8 mouse cellular contexts compared by ENCODE assay signal in the genomic region with DNA sequence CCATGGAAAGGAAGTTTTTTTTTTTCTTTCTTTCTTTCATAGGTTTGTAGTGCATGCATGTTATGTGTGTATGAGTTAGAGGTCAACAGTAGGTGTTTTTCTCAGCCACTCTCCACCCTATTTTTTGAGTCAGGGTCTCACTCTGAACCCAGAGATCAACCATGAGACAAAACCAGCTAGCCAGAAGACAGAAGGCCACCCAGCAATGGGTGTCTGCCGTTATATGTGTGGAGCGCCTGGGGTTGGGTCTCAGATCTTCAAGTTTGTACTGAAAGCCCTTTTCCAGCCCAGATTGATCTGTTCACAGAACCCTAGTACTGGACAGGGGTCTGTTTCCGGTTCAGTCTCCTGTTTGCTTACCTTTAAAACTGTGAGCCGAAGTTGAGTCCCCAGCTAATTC.
A peak's percentile ranks its signal among the peaks of the same experiment; 100 is the strongest.
DNase-seq lines count a peak whose midpoint lies in the region; ATAC-seq and TF ChIP-seq lines count a peak whose summit lies in the region.

No protein-coding gene starts in this region.

- no peak for TF ChIP-seq POLR2A in embryonic fibroblast, embryonic 13.5 days (IDR thresholded peaks at IDR 0.05; ENCODE audit: low read depth, low read length)

- WGBS in kidney, embryonic 16.5 days = 71% methylated on average over 4 of the region's 4 CpGs
- 63% methylated on average over 4 of the region's 4 CpGs for WGBS in intestine, embryonic 16.5 days
- 77% methylated on average over 4 of the region's 4 CpGs for WGBS in liver, embryonic 11.5 days

- H3K4me1 ChIP-seq in kidney, embryonic 16.5 days (ENCODE audit: insufficient read depth, low read length) = peaks cover 25% of the 10 kb centered on the region
- H3K4me1 ChIP-seq in embryonic fibroblast, embryonic 13.5 days (ENCODE audit: control insufficient read depth, insufficient read depth, low read length) = peaks cover 10% of the 10 kb centered on the region; the same call in 1 of the 2 replicates
- H3K4me1 ChIP-seq in intestine, embryonic 16.5 days (ENCODE audit: control insufficient read depth, insufficient read depth, low read length) = peaks cover 12% of the 10 kb centered on the region; the same call in 1 of the 2 replicates
- H3K4me1 ChIP-seq in liver, embryonic 11.5 days (replicated peaks; ENCODE audit: control insufficient read depth, insufficient read depth, low read length) = no peaks in the 10 kb centered on the region; the same call in 1 of the 2 replicates

- no peak for ATAC-seq in kidney, embryonic 16.5 days (ENCODE audit: low FRiP score, low TSS enrichment)
- ATAC-seq in intestine, embryonic 16.5 days = no peak
- ATAC-seq in liver, embryonic 11.5 days (replicated peaks; ENCODE audit: low FRiP score) = no peak

- DNase-seq in heart, adult 11 months = peak; percentile 80
- DNase-seq in heart, postnatal 25 days (ENCODE audit: low spot score) = no peak
- no peak for DNase-seq in kidney, postnatal 25 days
- DNase-seq in embryo, embryonic 9.5 days (ENCODE audit: extremely low spot score) = no peak
- DNase-seq in liver, embryonic 11.5 days (ENCODE audit: low spot score) = no peak

- H3K4me2 ChIP-seq in kidney, embryonic 16.5 days (replicated peaks; ENCODE audit: low read depth, low read length) = no peak overlapping the region
- H3K4me2 ChIP-seq in intestine, embryonic 16.5 days (ENCODE audit: low read depth, low read length) = no peak overlapping the region
- no peak overlapping the region for H3K4me2 ChIP-seq in liver, embryonic 11.5 days

- H3K27ac ChIP-seq in kidney, embryonic 16.5 days (ENCODE audit: low read length) = peak overlapping the region; percentile 59
- peak overlapping the region; percentile 70 for H3K27ac ChIP-seq in embryonic fibroblast, embryonic 13.5 days (ENCODE audit: insufficient read depth, low read length)
- H3K27ac ChIP-seq in intestine, embryonic 16.5 days (ENCODE audit: low read length) = peak overlapping the region; percentile 43
- no peak overlapping the region for H3K27ac ChIP-seq in liver, embryonic 11.5 days (ENCODE audit: low read depth, low read length)

- H3K27me3 ChIP-seq in kidney, embryonic 16.5 days (ENCODE audit: insufficient read depth, low read length) = no peaks in the 10 kb centered on the region
- no peaks in the 10 kb centered on the region for H3K27me3 ChIP-seq in intestine, embryonic 16.5 days (replicated peaks; ENCODE audit: control insufficient read depth, insufficient read depth, low read length)
- no peaks in the 10 kb centered on the region for H3K27me3 ChIP-seq in liver, embryonic 11.5 days (replicated peaks; ENCODE audit: control insufficient read depth, insufficient read depth, low read length)

- no peak overlapping the region for H3K4me3 ChIP-seq in kidney, embryonic 16.5 days (ENCODE audit: low read length)
- no peak overlapping the region for H3K4me3 ChIP-seq in embryonic fibroblast, embryonic 13.5 days (ENCODE audit: insufficient read depth, low read length)
- H3K4me3 ChIP-seq in intestine, embryonic 16.5 days (ENCODE audit: low read length) = no peak overlapping the region
- H3K4me3 ChIP-seq in liver, embryonic 11.5 days (ENCODE audit: low read depth, low read length) = no peak overlapping the region

- intact Hi-C loops in heart, postnatal 25 days (cut with DNase I) = loop anchor here (5.0 kb wide), 2 partner anchors 39 to 74 kb away; no protein-coding TSS in a partner anchor

- H3K9ac ChIP-seq in kidney, embryonic 16.5 days (replicated peaks; ENCODE audit: low read length) = no peak overlapping the region
- no peak overlapping the region for H3K9ac ChIP-seq in intestine, embryonic 16.5 days (ENCODE audit: low read depth, low read length)
- H3K9ac ChIP-seq in liver, embryonic 11.5 days (ENCODE audit: low read depth, low read length) = no peak overlapping the region

- TF ChIP-seq CTCF in embryonic fibroblast, embryonic 13.5 days (IDR thresholded peaks at IDR 0.05; ENCODE audit: borderline replicate concordance, insufficient read depth, low read length) = no peak

- H3K36me3 ChIP-seq in kidney, embryonic 16.5 days (ENCODE audit: insufficient read depth, low read length) = no peaks in the 10 kb centered on the region
- H3K36me3 ChIP-seq in intestine, embryonic 16.5 days (ENCODE audit: control insufficient read depth, insufficient read depth, low read length) = no peaks in the 10 kb centered on the region
- no peaks in the 10 kb centered on the region for H3K36me3 ChIP-seq in liver, embryonic 11.5 days (ENCODE audit: control insufficient read depth, insufficient read depth, low read length)

- no peaks in the 10 kb centered on the region for H3K9me3 ChIP-seq in kidney, embryonic 16.5 days (ENCODE audit: low read length)
- H3K9me3 ChIP-seq in intestine, embryonic 16.5 days (ENCODE audit: control insufficient read depth, low read length) = no peaks in the 10 kb centered on the region
- H3K9me3 ChIP-seq in liver, embryonic 11.5 days (ENCODE audit: control insufficient read depth, low read length) = no peaks in the 10 kb centered on the region
